Mouse (Mus musculus) midbrain, embryonic 12.5 days (tissue): ENCODE results near the gene Plpp2. TPM values are rescaled to one million over a fixed set of nuclear protein-coding genes. Genes with fewer than 3 reads are reported as not detected.

ENCODE experiments used
- ATAC-seq: fragments of 200-750 bp; cut with Nextera tagmentation; 2 replicates; pipeline ENCODE4 v1.8.0; 2017; ENCODE audit warnings: low read depth, moderate TSS enrichment, moderate library complexity; ENCODE audit not compliant: low FRiP score
- H3K27ac ChIP-seq: fragments of 300-500 bp; sonication (generic); replicated peaks from 2 replicates; pipeline ENCODE4 v1.5.1; 2016; ENCODE audit warnings: mild to moderate bottlenecking
- H3K27me3 ChIP-seq: fragments of 300-500 bp; sonication (generic); 2 replicates; pipeline ENCODE4 v1.6.1; 2016; ENCODE audit warnings: mild to moderate bottlenecking
- H3K36me3 ChIP-seq: fragments of 300-500 bp; sonication (generic); 2 replicates; pipeline ENCODE4 v1.6.1; 2016
- H3K4me1 ChIP-seq: fragments of 300-500 bp; sonication (generic); 2 replicates; pipeline ENCODE4 v1.6.1; 2016
- H3K4me2 ChIP-seq: fragments of 300-500 bp; sonication (generic); replicated peaks from 2 replicates; pipeline ENCODE4 v1.6.1; 2016; ENCODE audit warnings: mild to moderate bottlenecking, moderate library complexity
- H3K4me3 ChIP-seq: fragments of 300-500 bp; sonication (generic); 2 replicates; pipeline ENCODE4 v1.5.1; 2016; ENCODE audit warnings: mild to moderate bottlenecking
- H3K9ac ChIP-seq: fragments of 300-500 bp; sonication (generic); replicated peaks from 2 replicates; pipeline ENCODE4 v1.6.1; 2016; ENCODE audit warnings: mild to moderate bottlenecking, moderate library complexity
- H3K9me3 ChIP-seq: fragments of 300-500 bp; sonication (generic); 2 replicates; pipeline ENCODE4 v1.6.1; 2016; ENCODE audit warnings: mild to moderate bottlenecking
- WGBS: fragments of 180-500 bp; shearing (Covaris S2); methylation state at CpG from one replicate; pipeline ENCODE4 v1.1.7; 2016; 5-methylcytosine and 5-hydroxymethylcytosine counted together
- polyA plus RNA-seq: library from polyadenylated mRNA; unstranded; fragments of >200 nt; fragmentation: Nextera tagmentation; extraction: Ambion mirVana; gene quantifications from 2 replicates; pipeline ENCODE4 v1.2.1, GENCODE M21; 2016

The Plpp2 gene
- polyA plus RNA-seq, 1 experiment from 2014 or later: 11.0 TPM

- peaks cover 61% of the 10 kb centered on the region for H3K36me3 ChIP-seq
- ATAC-seq: no peak
- H3K9me3 ChIP-seq: no peaks in the 10 kb centered on the region
- H3K4me2 ChIP-seq: no peak overlapping the region
- no peak overlapping the region for H3K4me3 ChIP-seq
- peaks cover 19% of the 10 kb centered on the region; the same call in 1 of the 2 replicates for H3K27me3 ChIP-seq
- H3K9ac ChIP-seq: no peak overlapping the region
- 82% methylated on average over 4 of the region's 4 CpGs for WGBS
- H3K4me1 ChIP-seq: peaks cover 1% of the 10 kb centered on the region; the same call in 1 of the 2 replicates
- H3K27ac ChIP-seq: no peak overlapping the region
These were observed 5.3 kb upstream of the Plpp2 start for GRCm38 (mm10) chr10:79538873-79539272.

GRCm38 (mm10) chr10:79538323-79538722 is 4.7 kb upstream of the Plpp2 start:
- Histone ChIP-seq H3K4me2 (no peak overlapping the region), H3K9me3 (no peaks in the 10 kb centered on the region), H3K4me1 (peaks cover 5% of the 10 kb centered on the region; the same call in 1 of the 2 replicates), H3K4me3 (no peak overlapping the region), H3K27ac (no peak overlapping the region), H3K36me3 (peaks cover 55% of the 10 kb centered on the region), H3K9ac (no peak overlapping the region), H3K27me3 (peaks cover 21% of the 10 kb centered on the region; the same call in 1 of the 2 replicates)
- ATAC-seq: no peak
- 92% methylated on average over 3 of the region's 3 CpGs for WGBS

- Histone ChIP-seq H3K4me1 (peaks cover 7% of the 10 kb centered on the region; the same call in 1 of the 2 replicates), H3K36me3 (peaks cover 50% of the 10 kb centered on the region), H3K4me2 (no peak overlapping the region), H3K9me3 (no peaks in the 10 kb centered on the region), H3K4me3 (no peak overlapping the region), H3K9ac (no peak overlapping the region), H3K27me3 (peaks cover 21% of the 10 kb centered on the region; the same call in 1 of the 2 replicates), H3K27ac (no peak overlapping the region)
- 73% methylated on average over 2 of the region's 2 CpGs for WGBS
- no peak for ATAC-seq
These were observed 4.2 kb upstream of the Plpp2 start for GRCm38 (mm10) chr10:79537781-79538180.

GRCm38 (mm10) chr10:79537271-79537670 is 3.7 kb upstream of the Plpp2 start:
- peaks cover 45% of the 10 kb centered on the region for H3K36me3 ChIP-seq

GRCm38 (mm10) chr10:79536461-79537080 is 3.0 kb upstream of the Plpp2 start:
- H3K4me2 ChIP-seq: no peak overlapping the region
- peaks cover 27% of the 10 kb centered on the region; the same call in 1 of the 2 replicates for H3K27me3 ChIP-seq
- no peak for ATAC-seq
- no peak overlapping the region for H3K4me3 ChIP-seq
- H3K9ac ChIP-seq: no peak overlapping the region
- H3K4me1 ChIP-seq: peaks cover 7% of the 10 kb centered on the region; the same call in 1 of the 2 replicates
- H3K27ac ChIP-seq: no peak overlapping the region
- H3K36me3 ChIP-seq: peaks cover 38% of the 10 kb centered on the region
- H3K9me3 ChIP-seq: no peaks in the 10 kb centered on the region
- 80% methylated on average over 12 of the region's 12 CpGs for WGBS

More at GRCm38 (mm10) chr10:79537271-79537670, 3.7 kb upstream of the Plpp2 start:
- Histone ChIP-seq H3K4me1 (peaks cover 7% of the 10 kb centered on the region; the same call in 1 of the 2 replicates), H3K9me3 (no peaks in the 10 kb centered on the region), H3K27me3 (peaks cover 25% of the 10 kb centered on the region; the same call in 1 of the 2 replicates), H3K27ac (no peak overlapping the region), H3K4me2 (no peak overlapping the region), H3K9ac (no peak overlapping the region), H3K4me3 (no peak overlapping the region)
- 90% methylated on average over 7 of the region's 7 CpGs for WGBS
- ATAC-seq: no peak

GRCm38 (mm10) chr10:79535431-79535830 is 1.8 kb upstream of the Plpp2 start:
- H3K27ac ChIP-seq: no peak overlapping the region
- no peaks in the 10 kb centered on the region for H3K9me3 ChIP-seq
- ATAC-seq: no peak
- peaks cover 27% of the 10 kb centered on the region; the same call in 1 of the 2 replicates for H3K27me3 ChIP-seq
- no peak overlapping the region for H3K9ac ChIP-seq
- H3K4me3 ChIP-seq: no peak overlapping the region
- H3K36me3 ChIP-seq: peaks cover 26% of the 10 kb centered on the region
- H3K4me1 ChIP-seq: peaks cover 7% of the 10 kb centered on the region; the same call in 1 of the 2 replicates
- WGBS: 81% methylated on average over 1 of the region's 1 CpGs
- H3K4me2 ChIP-seq: no peak overlapping the region

- no peaks in the 10 kb centered on the region for H3K9me3 ChIP-seq
- 0 out of 2 replicates have a peak, but pooled peaks have one; percentile 8 for ATAC-seq
- H3K9ac ChIP-seq: no peak overlapping the region
- 93% methylated on average over 2 of the region's 2 CpGs for WGBS
- no peak overlapping the region for H3K4me3 ChIP-seq
- H3K4me2 ChIP-seq: no peak overlapping the region
- no peak overlapping the region for H3K27ac ChIP-seq
- peaks cover 16% of the 10 kb centered on the region; the same call in 1 of the 2 replicates for H3K36me3 ChIP-seq
- peaks cover 27% of the 10 kb centered on the region; the same call in 1 of the 2 replicates for H3K27me3 ChIP-seq
- peaks cover 7% of the 10 kb centered on the region; the same call in 1 of the 2 replicates for H3K4me1 ChIP-seq
These were observed 830 bp upstream of the Plpp2 start for GRCm38 (mm10) chr10:79534426-79534825.

GRCm38 (mm10) chr10:79532678-79533077 is 918 bp downstream of the Plpp2 start:
- no peak for ATAC-seq

GRCm38 (mm10) chr10:79531593-79531992 is 2.0 kb downstream of the Plpp2 start:
- Histone ChIP-seq H3K9me3 (no peaks in the 10 kb centered on the region), H3K27ac (no peak overlapping the region), H3K4me2 (no peak overlapping the region), H3K4me1 (peaks cover 7% of the 10 kb centered on the region; the same call in 1 of the 2 replicates), H3K27me3 (peaks cover 27% of the 10 kb centered on the region; the same call in 1 of the 2 replicates), H3K36me3 (no peaks in the 10 kb centered on the region), H3K9ac (no peak overlapping the region), H3K4me3 (no peak overlapping the region)
- 88% methylated on average over 3 of the region's 3 CpGs for WGBS
- ATAC-seq: no peak

More at GRCm38 (mm10) chr10:79532678-79533077, 918 bp downstream of the Plpp2 start:
- peaks cover 27% of the 10 kb centered on the region; the same call in 1 of the 2 replicates for H3K27me3 ChIP-seq
- H3K9me3 ChIP-seq: no peaks in the 10 kb centered on the region
- H3K27ac ChIP-seq: no peak overlapping the region
- peak overlapping the region; percentile 91 for H3K4me2 ChIP-seq
- H3K36me3 ChIP-seq: 0 out of 2 replicates have a peak, but pooled peaks cover under 1% of the 10 kb centered on the region
- H3K4me3 ChIP-seq: peak overlapping the region; percentile 55
- no peak overlapping the region for H3K9ac ChIP-seq
- 22% methylated on average over 3 of the region's 3 CpGs for WGBS
- H3K4me1 ChIP-seq: peaks cover 7% of the 10 kb centered on the region; the same call in 1 of the 2 replicates

GRCm38 (mm10) chr10:79530721-79531120 is 2.9 kb downstream of the Plpp2 start:
- ATAC-seq: no peak
- H3K27me3 ChIP-seq: peaks cover 26% of the 10 kb centered on the region; the same call in 1 of the 2 replicates
- no peaks in the 10 kb centered on the region for H3K36me3 ChIP-seq
- H3K4me1 ChIP-seq: peaks cover 7% of the 10 kb centered on the region; the same call in 1 of the 2 replicates
- H3K9me3 ChIP-seq: no peaks in the 10 kb centered on the region
- H3K27ac ChIP-seq: no peak overlapping the region
- WGBS: 95% methylated on average over 13 of the region's 13 CpGs
- no peak overlapping the region for H3K9ac ChIP-seq
- H3K4me3 ChIP-seq: no peak overlapping the region
- H3K4me2 ChIP-seq: no peak overlapping the region

GRCm38 (mm10) chr10:79530241-79530640 is 3.4 kb downstream of the Plpp2 start:
- WGBS: 79% methylated on average over 8 of the region's 8 CpGs
- Histone ChIP-seq H3K9me3 (no peaks in the 10 kb centered on the region), H3K4me1 (peaks cover 7% of the 10 kb centered on the region; the same call in 1 of the 2 replicates), H3K36me3 (no peaks in the 10 kb centered on the region), H3K27ac (no peak overlapping the region), H3K27me3 (peaks cover 22% of the 10 kb centered on the region; the same call in 1 of the 2 replicates), H3K9ac (no peak overlapping the region), H3K4me2 (no peak overlapping the region), H3K4me3 (no peak overlapping the region)
- no peak for ATAC-seq

GRCm38 (mm10) chr10:79528081-79528480 is 5.5 kb downstream of the Plpp2 start:
- no peak overlapping the region for H3K4me3 ChIP-seq
- H3K9me3 ChIP-seq: no peaks in the 10 kb centered on the region
- H3K27ac ChIP-seq: no peak overlapping the region
- no peak for ATAC-seq
- no peaks in the 10 kb centered on the region for H3K36me3 ChIP-seq
- 78% methylated on average over 3 of the region's 3 CpGs for WGBS
- H3K27me3 ChIP-seq: 0 out of 2 replicates have a peak, but pooled peaks cover 6% of the 10 kb centered on the region
- H3K4me1 ChIP-seq: 0 out of 2 replicates have a peak, but pooled peaks cover under 1% of the 10 kb centered on the region
- H3K9ac ChIP-seq: no peak overlapping the region
- H3K4me2 ChIP-seq: no peak overlapping the region
